28 mouse cellular contexts compared by ENCODE assay signal in genomic region chr6:29500810-29501209, GRCm38 (mm10). TPM values are rescaled to one million over a fixed set of nuclear protein-coding genes. Genes with fewer than 3 reads are reported as not detected.
DNase-seq lines count a peak whose midpoint lies in the region; ATAC-seq and TF ChIP-seq lines count a peak whose summit lies in the region.
"Had no signal": no experiment of that assay in that cellular context is flagged by ENCODE, and none has a peak within 500 bp of the region (broad histone marks: within the 10 kb centered on the region; RNA-seq: fewer than 3 reads in every experiment).

No protein-coding gene starts in this region.

- no peak for ATAC-seq in liver, postnatal 0 days
- ATAC-seq in liver, embryonic 11.5 days (replicated peaks; ENCODE audit: low FRiP score): peak; percentile 77
- ATAC-seq in liver, embryonic 13.5 days (ENCODE audit: low read depth): peak; percentile 42
- ATAC-seq in kidney, embryonic 14.5 days (ENCODE audit: low FRiP score, low TSS enrichment): no peak
- ATAC-seq: activated CD4-positive, CD25-positive, alpha-beta regulatory T cell, adult 4 months; CD4-positive, CD25-positive, alpha-beta regulatory T cell, adult 4 months; forebrain, embryonic 14.5 days; forebrain, embryonic 16.5 days; Patski had no signal

- no peaks in the 10 kb centered on the region for H3K79me2 ChIP-seq in heart, adult 2 months (replicated peaks; ENCODE audit: control insufficient read depth, insufficient read depth, low read length)

- no peak overlapping the region for H3K4me2 ChIP-seq in liver, postnatal 0 days (ENCODE audit: low read depth, low read length)
- H3K4me2 ChIP-seq in liver, embryonic 11.5 days: no peak overlapping the region; the same call in 1 of the 2 replicates
- H3K4me2 ChIP-seq in liver, embryonic 13.5 days: no peak overlapping the region
- H3K4me2 ChIP-seq in kidney, embryonic 14.5 days (replicated peaks; ENCODE audit: low read depth, low read length): no peak overlapping the region
- H3K4me2 ChIP-seq: embryonic facial prominence, embryonic 12.5 days; forebrain, embryonic 12.5 days had no signal

- peaks cover 10% of the 10 kb centered on the region for H3K27me3 ChIP-seq in liver, postnatal 0 days (ENCODE audit: insufficient read depth, low read length)
- peaks cover 29% of the 10 kb centered on the region for H3K27me3 ChIP-seq in liver, embryonic 11.5 days (replicated peaks; ENCODE audit: control insufficient read depth, insufficient read depth, low read length)
- peaks cover 51% of the 10 kb centered on the region for H3K27me3 ChIP-seq in liver, embryonic 13.5 days
- no peaks in the 10 kb centered on the region for H3K27me3 ChIP-seq in kidney, embryonic 14.5 days (ENCODE audit: control insufficient read depth, insufficient read depth, low read length)
- peaks cover 1% of the 10 kb centered on the region; the same call in 1 of the 2 replicates for H3K27me3 ChIP-seq in heart, adult 2 months (ENCODE audit: control insufficient read depth, insufficient read depth, low read length)

- H3K9me3 ChIP-seq in liver, postnatal 0 days (ENCODE audit: low read length): no peaks in the 10 kb centered on the region
- no peaks in the 10 kb centered on the region for H3K9me3 ChIP-seq in liver, embryonic 11.5 days (ENCODE audit: control insufficient read depth, low read length)
- no peaks in the 10 kb centered on the region for H3K9me3 ChIP-seq in liver, embryonic 13.5 days (replicated peaks)
- H3K9me3 ChIP-seq in kidney, embryonic 14.5 days (ENCODE audit: control insufficient read depth, low read length): no peaks in the 10 kb centered on the region
- H3K9me3 ChIP-seq: embryonic facial prominence, embryonic 10.5 days; embryonic facial prominence, embryonic 12.5 days; forebrain, embryonic 12.5 days; G1E had no signal

- WGBS in liver, postnatal 0 days (ENCODE audit: insufficient replicate concordance): 72% methylated on average over 6 of the region's 6 CpGs
- 59% methylated on average over 6 of the region's 6 CpGs for WGBS in liver, embryonic 11.5 days
- 32% methylated on average over 6 of the region's 6 CpGs for WGBS in liver, embryonic 13.5 days (ENCODE audit: insufficient replicate concordance)
- 91% methylated on average over 6 of the region's 6 CpGs for WGBS in kidney, embryonic 14.5 days
- 94% methylated on average over 6 of the region's 6 CpGs for WGBS in heart, adult 2 months

- H3K36me3 ChIP-seq in liver, postnatal 0 days (replicated peaks; ENCODE audit: insufficient read depth, low read length): no peaks in the 10 kb centered on the region
- no peaks in the 10 kb centered on the region for H3K36me3 ChIP-seq in liver, embryonic 11.5 days (ENCODE audit: control insufficient read depth, insufficient read depth, low read length)
- H3K36me3 ChIP-seq in liver, embryonic 13.5 days: no peaks in the 10 kb centered on the region
- peaks cover 15% of the 10 kb centered on the region for H3K36me3 ChIP-seq in kidney, embryonic 14.5 days (ENCODE audit: control insufficient read depth, insufficient read depth, low read length)
- no peaks in the 10 kb centered on the region for H3K36me3 ChIP-seq in heart, adult 2 months (ENCODE audit: control insufficient read depth, insufficient read depth, low read length)
- H3K36me3 ChIP-seq: forebrain, embryonic 12.5 days; G1E had no signal

- no peak for TF ChIP-seq EP300 in liver, postnatal 0 days (IDR thresholded peaks at IDR 0.05; ENCODE audit: low read depth)
- no peak for TF ChIP-seq EP300 in heart, adult 2 months (IDR thresholded peaks at IDR 0.05; ENCODE audit: insufficient read depth, low read depth, low read length)

- no peak overlapping the region for H3K27ac ChIP-seq in liver, postnatal 0 days (ENCODE audit: low read depth)
- peak overlapping the region; percentile 48 for H3K27ac ChIP-seq in liver, embryonic 11.5 days (ENCODE audit: low read depth, low read length)
- H3K27ac ChIP-seq in liver, embryonic 13.5 days: no peak overlapping the region
- no peak overlapping the region for H3K27ac ChIP-seq in kidney, embryonic 14.5 days (ENCODE audit: low read depth, low read length)
- H3K27ac ChIP-seq in heart, adult 2 months: no peak overlapping the region
- H3K27ac ChIP-seq: embryonic facial prominence, embryonic 10.5 days; embryonic facial prominence, embryonic 12.5 days; forebrain, embryonic 12.5 days had no signal

- intact Hi-C loops in heart, adult 2 months (cut with DNase I): no loop called here

- TF ChIP-seq CTCF in liver, postnatal 0 days (IDR thresholded peaks at IDR 0.05; ENCODE audit: low read depth): no peak
- no peak for TF ChIP-seq CTCF in heart, adult 2 months (IDR thresholded peaks at IDR 0.05)

- H3K4me1 ChIP-seq in liver, postnatal 0 days (ENCODE audit: insufficient read depth): no peaks in the 10 kb centered on the region
- peaks cover 19% of the 10 kb centered on the region for H3K4me1 ChIP-seq in liver, embryonic 11.5 days (replicated peaks; ENCODE audit: control insufficient read depth, insufficient read depth, low read length)
- peaks cover 15% of the 10 kb centered on the region for H3K4me1 ChIP-seq in liver, embryonic 13.5 days (replicated peaks)
- 0 out of 2 replicates have a peak, but pooled peaks cover 2% of the 10 kb centered on the region for H3K4me1 ChIP-seq in kidney, embryonic 14.5 days (ENCODE audit: control insufficient read depth, insufficient read depth, low read length)
- no peaks in the 10 kb centered on the region for H3K4me1 ChIP-seq in heart, adult 2 months (ENCODE audit: control insufficient read depth, insufficient read depth, low read length)
- H3K4me1 ChIP-seq: embryonic facial prominence, embryonic 12.5 days; forebrain, embryonic 12.5 days had no signal

- DNase-seq in liver: peak; percentile 27
- DNase-seq in liver, postnatal 0 days: no peak
- DNase-seq in liver, embryonic 11.5 days (ENCODE audit: low spot score): no peak
- peak; percentile 31 for DNase-seq in liver, embryonic 13.5 days
- DNase-seq in frontal cortex, adult 2 months (ENCODE audit: extremely low spot score in 1 of 2, low spot score in 1 of 2): no peak
- no peak for DNase-seq in heart, adult 2 months
- DNase-seq: adrenal gland, adult 8-10 months; adrenal gland, postnatal 14 days; adrenal gland, postnatal 36 days; B cell, adult 2 months; cerebellum, adult 11-12 months; cerebellum, adult 2 months; cerebellum, adult 9-10 months; cerebellum, postnatal 10 days; cerebellum, postnatal 25 days had no signal

- no peak overlapping the region for H3K9ac ChIP-seq in liver, postnatal 0 days (replicated peaks)
- H3K9ac ChIP-seq in liver, embryonic 11.5 days (ENCODE audit: low read depth, low read length): no peak overlapping the region
- no peak overlapping the region for H3K9ac ChIP-seq in liver, embryonic 13.5 days
- no peak overlapping the region for H3K9ac ChIP-seq in kidney, embryonic 14.5 days (ENCODE audit: low read depth, low read length)
- H3K9ac ChIP-seq in heart, adult 2 months (ENCODE audit: low read depth, low read length): no peak overlapping the region
- H3K9ac ChIP-seq: embryonic facial prominence, embryonic 12.5 days; forebrain, embryonic 12.5 days had no signal

- H3K4me3 ChIP-seq in liver, postnatal 0 days (ENCODE audit: low read depth, low read length): no peak overlapping the region
- no peak overlapping the region for H3K4me3 ChIP-seq in liver, embryonic 11.5 days (ENCODE audit: low read depth, low read length)
- no peak overlapping the region for H3K4me3 ChIP-seq in liver, embryonic 13.5 days (replicated peaks)
- H3K4me3 ChIP-seq in kidney, embryonic 14.5 days (ENCODE audit: low read length): no peak overlapping the region
- H3K4me3 ChIP-seq in heart, adult 2 months: no peak overlapping the region
- H3K4me3 ChIP-seq: embryonic facial prominence, embryonic 10.5 days; embryonic facial prominence, embryonic 12.5 days; forebrain, embryonic 12.5 days had no signal

- TF ChIP-seq POLR2A in heart, adult 2 months (IDR thresholded peaks at IDR 0.05; ENCODE audit: insufficient read depth, low read depth, low read length): no peak

RNA-seq across cellular contexts. Expression of gene Kcp, which starts 6.9 kb away (rescaled TPM):
- polyA plus RNA-seq in liver, postnatal 0 days (2015; fragmentation: Nextera tagmentation; extraction: Ambion mirVana): 2.2 and 2.3 TPM in 2 replicates
- 9.2 and 9.5 TPM in 2 replicates for polyA plus RNA-seq in liver, embryonic 11.5 days (2014; fragmentation: Nextera tagmentation; extraction: Ambion mirVana)
- 1.5 and 1.6 TPM in 2 replicates for polyA plus RNA-seq in liver, embryonic 13.5 days (2015; fragmentation: Nextera tagmentation; extraction: Ambion mirVana)
- 30.0 and 32.8 TPM in 2 replicates for polyA plus RNA-seq in kidney, embryonic 14.5 days (2014; fragmentation: Nextera tagmentation; extraction: Ambion mirVana)
- 5.7 and 5.8 TPM in 2 replicates for polyA plus RNA-seq in frontal cortex, adult 2 months (2012; rRNA removed)
- total RNA-seq in heart, adult 2 months (2021): 1 to 10 TPM; 2.3 to 3.0 TPM
- 8.5 and 9.8 TPM in 2 replicates for polyA plus RNA-seq in heart, adult 2 months (2012; rRNA removed)

RNA-seq across cellular contexts. Expression of gene Irf5, which starts 25.6 kb away (rescaled TPM):
- polyA plus RNA-seq in liver, postnatal 0 days (2015; fragmentation: Nextera tagmentation; extraction: Ambion mirVana): 11.8 and 12.0 TPM in 2 replicates
- 8.2 and 9.4 TPM in 2 replicates for polyA plus RNA-seq in liver, embryonic 11.5 days (2014; fragmentation: Nextera tagmentation; extraction: Ambion mirVana)
- polyA plus RNA-seq in liver, embryonic 13.5 days (2015; fragmentation: Nextera tagmentation; extraction: Ambion mirVana): 6.9 TPM in 2 replicates
- polyA plus RNA-seq in kidney, embryonic 14.5 days (2014; fragmentation: Nextera tagmentation; extraction: Ambion mirVana): 4.5 and 5.0 TPM in 2 replicates
- polyA plus RNA-seq in frontal cortex, adult 2 months (2012; rRNA removed): 4.1 and 5.8 TPM in 2 replicates
- 1 to 10 TPM; 2.7 to 3.6 TPM for total RNA-seq in heart, adult 2 months (2021)
- 4.9 and 7.5 TPM in 2 replicates for polyA plus RNA-seq in heart, adult 2 months (2012; rRNA removed)

RNA-seq across cellular contexts. Expression of gene Atp6v1fnb, which starts 29.6 kb away (rescaled TPM):
- polyA plus RNA-seq in liver, postnatal 0 days (2015; fragmentation: Nextera tagmentation; extraction: Ambion mirVana): not detected in 2 replicates
- 0.34 and 0.55 TPM in 2 replicates for polyA plus RNA-seq in liver, embryonic 11.5 days (2014; fragmentation: Nextera tagmentation; extraction: Ambion mirVana)
- polyA plus RNA-seq in liver, embryonic 13.5 days (2015; fragmentation: Nextera tagmentation; extraction: Ambion mirVana): not detected in 2 replicates
- 0.49 TPM in 1 of 2 replicates, not detected in the other for polyA plus RNA-seq in kidney, embryonic 14.5 days (2014; fragmentation: Nextera tagmentation; extraction: Ambion mirVana)
- 0.29 TPM in 1 of 2 replicates, not detected in the other for polyA plus RNA-seq in frontal cortex, adult 2 months (2012; rRNA removed)
- not detected for total RNA-seq in heart, adult 2 months (2021)
- not detected in 2 replicates for polyA plus RNA-seq in heart, adult 2 months (2012; rRNA removed)
- total RNA-seq: adrenal gland, postnatal 14 days; CH12.LX had no signal
- polyA plus RNA-seq: activated CD4-positive, CD25-positive, alpha-beta regulatory T cell, adult 4 months; CD4-positive, CD25-positive, alpha-beta regulatory T cell, adult 4 months; cortical plate, adult 2 months; embryonic facial prominence, embryonic 10.5 days; embryonic facial prominence, embryonic 14.5 days; forebrain, embryonic 16.5 days; G1E; Patski had no signal

RNA-seq across cellular contexts. Expression of gene Atp6v1f, which starts 33.3 kb away (rescaled TPM):
- 165 and 170 TPM in 2 replicates for polyA plus RNA-seq in liver, postnatal 0 days (2015; fragmentation: Nextera tagmentation; extraction: Ambion mirVana)
- polyA plus RNA-seq in liver, embryonic 11.5 days (2014; fragmentation: Nextera tagmentation; extraction: Ambion mirVana): 223 and 247 TPM in 2 replicates
- 132 and 152 TPM in 2 replicates for polyA plus RNA-seq in liver, embryonic 13.5 days (2015; fragmentation: Nextera tagmentation; extraction: Ambion mirVana)
- 248 and 309 TPM in 2 replicates for polyA plus RNA-seq in kidney, embryonic 14.5 days (2014; fragmentation: Nextera tagmentation; extraction: Ambion mirVana)
- polyA plus RNA-seq in frontal cortex, adult 2 months (2012; rRNA removed): 394 and 433 TPM in 2 replicates
- total RNA-seq in heart, adult 2 months (2021): 100 to 1,000 TPM; 109 to 125 TPM
- 186 and 208 TPM in 2 replicates for polyA plus RNA-seq in heart, adult 2 months (2012; rRNA removed)

Comparison
In these comparisons a context has a peak if more than half of its experiments do, and no peak if none do; other contexts are left out.
1. DNase-seq: peak in liver (single experiment) and liver, embryonic 13.5 days (single experiment); none in liver, postnatal 0 days (single experiment), liver, embryonic 11.5 days (single experiment), frontal cortex, adult 2 months (0 of 2) and heart, adult 2 months (0 of 2).
2. ATAC-seq: peak in liver, embryonic 11.5 days (single experiment) and liver, embryonic 13.5 days (single experiment); none in liver, postnatal 0 days (single experiment) and kidney, embryonic 14.5 days (single experiment).